Mouse (Mus musculus) embryonic facial prominence, embryonic 13.5 days (tissue): Measurements from ENCODE around the gene 4931409K22Rik. TPM values are rescaled to one million over a fixed set of nuclear protein-coding genes. Genes with fewer than 3 reads are reported as not detected.
"Not testable (repeated sequence)": the region's sequence is repeated elsewhere in the genome, so short reads cannot be mapped to it uniquely, and the experiment has no call there.

Source experiments
- ATAC-seq: fragments of 200-750 bp; cut with Nextera tagmentation; 2 replicates; pipeline ENCODE4 v1.8.0; 2017; ENCODE audit warnings: low read depth; ENCODE audit not compliant: insufficient number of reproducible peaks, insufficient read depth, low FRiP score, low TSS enrichment
- H3K27ac ChIP-seq: fragments of 300-500 bp; sonication (generic); 2 replicates; pipeline ENCODE4 v1.5.1; 2015; ENCODE audit warnings: moderate library complexity, mild to moderate bottlenecking, inconsistent platforms
- H3K27me3 ChIP-seq: fragments of 300-500 bp; sonication (generic); 2 replicates; pipeline ENCODE4 v1.6.1; 2015; ENCODE audit warnings: mild to moderate bottlenecking, inconsistent platforms
- H3K36me3 ChIP-seq: fragments of 300-500 bp; sonication (generic); 2 replicates; pipeline ENCODE4 v1.6.1; 2015; ENCODE audit warnings: mild to moderate bottlenecking, inconsistent platforms
- H3K4me1 ChIP-seq: fragments of 300-500 bp; sonication (generic); 2 replicates; pipeline ENCODE4 v1.6.1; 2015; ENCODE audit warnings: inconsistent platforms
- H3K4me2 ChIP-seq: fragments of 300-500 bp; sonication (generic); 2 replicates; pipeline ENCODE4 v1.6.1; 2015; ENCODE audit warnings: moderate library complexity, mild to moderate bottlenecking, inconsistent platforms
- H3K4me3 ChIP-seq: fragments of 300-500 bp; sonication (generic); 2 replicates; pipeline ENCODE4 v1.5.1; 2015; ENCODE audit warnings: mild to moderate bottlenecking, inconsistent platforms
- H3K9ac ChIP-seq: fragments of 300-500 bp; sonication (generic); 2 replicates; pipeline ENCODE4 v1.6.1; 2015; ENCODE audit warnings: mild to moderate bottlenecking, inconsistent platforms
- H3K9me3 ChIP-seq: fragments of 300-500 bp; sonication (generic); 2 replicates; pipeline ENCODE4 v1.6.1; 2016; ENCODE audit warnings: inconsistent platforms
- WGBS: fragments of 180-500 bp; shearing (Covaris S2); methylation state at CpG from one replicate; pipeline ENCODE4 v1.1.7; 2015; ENCODE audit warnings: mixed read lengths; 5-methylcytosine and 5-hydroxymethylcytosine counted together
- polyA plus RNA-seq: library from polyadenylated mRNA; unstranded; fragments of >200 nt; fragmentation: Nextera tagmentation; extraction: Ambion mirVana; gene quantifications from 2 replicates; pipeline ENCODE4 v1.2.1, GENCODE M21; 2015

The 4931409K22Rik gene
- polyA plus RNA-seq, 1 experiment from 2014 or later = 0.11 TPM

GRCm38 (mm10) chr5:24575948-24576347 lies 19.3 kb upstream of the 4931409K22Rik start:
- 90% methylated on average over 1 of the region's 1 CpGs for WGBS

GRCm38 (mm10) chr5:24555335-24555734 lies 1.3 kb downstream of the 4931409K22Rik start:
- not testable (repeated sequence) for H3K4me3 ChIP-seq, H3K4me2 ChIP-seq, H3K9ac ChIP-seq, H3K27ac ChIP-seq, ATAC-seq, H3K36me3 ChIP-seq, H3K9me3 ChIP-seq
- 91% methylated on average over 7 of the region's 7 CpGs for WGBS
- peaks cover 29% of the 10 kb centered on the region for H3K4me1 ChIP-seq
- H3K27me3 ChIP-seq = peaks cover 18% of the 10 kb centered on the region

More at GRCm38 (mm10) chr5:24575948-24576347, 19.3 kb upstream of the 4931409K22Rik start:
- peaks cover 44% of the 10 kb centered on the region for H3K36me3 ChIP-seq
- peak overlapping the region; percentile 81 for H3K4me2 ChIP-seq
- H3K9ac ChIP-seq = peak overlapping the region; percentile 88; the same call in 1 of the 2 replicates
- H3K27ac ChIP-seq = no peak overlapping the region
- peak overlapping the region; percentile 82 for H3K4me3 ChIP-seq
- ATAC-seq = no peak
- H3K9me3 ChIP-seq = no peaks in the 10 kb centered on the region
- H3K4me1 ChIP-seq = peaks cover 14% of the 10 kb centered on the region
- H3K27me3 ChIP-seq = no peaks in the 10 kb centered on the region

GRCm38 (mm10) chr5:24553621-24554244 lies 2.9 kb downstream of the 4931409K22Rik start:
- no peak overlapping the region for H3K4me2 ChIP-seq
- ATAC-seq = no peak

GRCm38 (mm10) chr5:24551317-24551688 lies 5.3 kb downstream of the 4931409K22Rik start:
- Histone ChIP-seq H3K9ac (peak overlapping the region; percentile 27; the same call in 1 of the 2 replicates), H3K9me3 (no peaks in the 10 kb centered on the region), H3K27me3 (peaks cover 33% of the 10 kb centered on the region), H3K4me1 (peaks cover 29% of the 10 kb centered on the region), H3K27ac (no peak overlapping the region), H3K36me3 (no peaks in the 10 kb centered on the region), H3K4me2 (peak overlapping the region; percentile 53), H3K4me3 (no peak overlapping the region)
- WGBS = 54% methylated on average over 2 of the region's 2 CpGs
- ATAC-seq = no peak

More at GRCm38 (mm10) chr5:24553621-24554244, 2.9 kb downstream of the 4931409K22Rik start:
- no peak overlapping the region for H3K9ac ChIP-seq
- peaks cover 29% of the 10 kb centered on the region for H3K4me1 ChIP-seq
- 35% methylated on average over 5 of the region's 5 CpGs for WGBS
- no peaks in the 10 kb centered on the region for H3K36me3 ChIP-seq
- no peak overlapping the region for H3K4me3 ChIP-seq
- H3K27ac ChIP-seq = no peak overlapping the region
- peaks cover 30% of the 10 kb centered on the region for H3K27me3 ChIP-seq
- H3K9me3 ChIP-seq = no peaks in the 10 kb centered on the region

GRCm38 (mm10) chr5:24550598-24551316 lies 5.9 kb downstream of the 4931409K22Rik start:
- peak; percentile 28; the same call in 1 of the 2 replicates for ATAC-seq
- no peak overlapping the region for H3K4me3 ChIP-seq
- peaks cover 33% of the 10 kb centered on the region for H3K27me3 ChIP-seq
- H3K4me1 ChIP-seq = peaks cover 29% of the 10 kb centered on the region
- H3K9ac ChIP-seq = peak overlapping the region; percentile 27; the same call in 1 of the 2 replicates
- no peak overlapping the region for H3K27ac ChIP-seq
- H3K9me3 ChIP-seq = no peaks in the 10 kb centered on the region
- peak overlapping the region; percentile 53 for H3K4me2 ChIP-seq
- no peaks in the 10 kb centered on the region for H3K36me3 ChIP-seq
- WGBS = 24% methylated on average over 26 of the region's 26 CpGs

- Histone ChIP-seq H3K4me2 (no peak overlapping the region), H3K9me3 (no peaks in the 10 kb centered on the region), H3K27ac (no peak overlapping the region), H3K9ac (no peak overlapping the region), H3K4me3 (no peak overlapping the region), H3K36me3 (no peaks in the 10 kb centered on the region), H3K4me1 (peaks cover 16% of the 10 kb centered on the region), H3K27me3 (no peaks in the 10 kb centered on the region)
- no peak for ATAC-seq
- 78% methylated on average over 7 of the region's 7 CpGs for WGBS
These were observed 14.0 kb downstream of the 4931409K22Rik start for GRCm38 (mm10) chr5:24542643-24543042.

- Histone ChIP-seq H3K27ac (no peak overlapping the region), H3K4me3 (no peak overlapping the region)
These were observed 15.5 kb downstream of the 4931409K22Rik start for GRCm38 (mm10) chr5:24541144-24541569.

GRCm38 (mm10) chr5:24540387-24541143 lies 16.0 kb downstream of the 4931409K22Rik start, which contains the start of gene Asb10:
Asb10 (minus strand) TSS chr5:24540978.
- H3K9ac ChIP-seq = peak within 1 kb of the TSS; percentile 21; the same call in 1 of the 2 replicates
- 27% methylated on average over 14 of the region's 14 CpGs for WGBS
- H3K4me2 ChIP-seq = peak within 1 kb of the TSS; percentile 49
- H3K4me3 ChIP-seq = peak within 1 kb of the TSS; percentile 9; the same call in 1 of the 2 replicates
- H3K27ac ChIP-seq = no peak within 1 kb of the TSS
- no peaks in the 10 kb centered on the region for H3K9me3 ChIP-seq
- H3K4me1 ChIP-seq = peaks cover 16% of the 10 kb centered on the region
- no peaks in the 10 kb centered on the region for H3K36me3 ChIP-seq
- H3K27me3 ChIP-seq = 0 out of 2 replicates have a peak, but pooled peaks cover 3% of the 10 kb centered on the region
- no peak for ATAC-seq

More at GRCm38 (mm10) chr5:24541144-24541569, 15.5 kb downstream of the 4931409K22Rik start:
- Histone ChIP-seq H3K4me2 (peak overlapping the region; percentile 49), H3K9ac (no peak overlapping the region; the same call in 1 of the 2 replicates), H3K36me3 (no peaks in the 10 kb centered on the region), H3K4me1 (peaks cover 16% of the 10 kb centered on the region), H3K27me3 (no peaks in the 10 kb centered on the region), H3K9me3 (no peaks in the 10 kb centered on the region)
- WGBS = 13% methylated on average over 6 of the region's 6 CpGs
- ATAC-seq = no peak

- H3K9me3 ChIP-seq = no peaks in the 10 kb centered on the region
- ATAC-seq = no peak
- H3K4me1 ChIP-seq = peaks cover 16% of the 10 kb centered on the region
- 0 out of 2 replicates have a peak, but pooled peaks cover 5% of the 10 kb centered on the region for H3K27me3 ChIP-seq
- WGBS = 72% methylated on average over 22 of the region's 22 CpGs
- H3K27ac ChIP-seq = no peak overlapping the region
- no peak overlapping the region for H3K4me2 ChIP-seq
- H3K9ac ChIP-seq = no peak overlapping the region
- no peaks in the 10 kb centered on the region for H3K36me3 ChIP-seq
- H3K4me3 ChIP-seq = no peak overlapping the region
These were observed 16.9 kb downstream of the 4931409K22Rik start for GRCm38 (mm10) chr5:24539571-24540296.

GRCm38 (mm10) chr5:24537618-24538017 lies 19.0 kb downstream of the 4931409K22Rik start:
- Histone ChIP-seq H3K9me3 (no peaks in the 10 kb centered on the region), H3K27ac (no peak overlapping the region), H3K36me3 (no peaks in the 10 kb centered on the region), H3K4me1 (peaks cover 16% of the 10 kb centered on the region), H3K4me2 (no peak overlapping the region), H3K9ac (no peak overlapping the region), H3K27me3 (peaks cover 14% of the 10 kb centered on the region; the same call in 1 of the 2 replicates), H3K4me3 (no peak overlapping the region)
- no peak for ATAC-seq
- WGBS = 64% methylated on average over 16 of the region's 16 CpGs
